Mouse (Mus musculus) ovary, postnatal 36 days (tissue): ENCODE measurements around the gene Col4a6.

Experiments
- DNase-seq: peaks from one replicate; pipeline ENCODE4 v3.0.0; 2022; ENCODE audit warnings: low spot score, mixed read lengths

Gene Col4a6

GRCm38 (mm10) chrX:141249636-141250035, 224.2 kb downstream of the Col4a6 start:
- no peak for DNase-seq

GRCm38 (mm10) chrX:141236564-141237333, 237.1 kb downstream of the Col4a6 start:
- DNase-seq: no peak

DNA sequence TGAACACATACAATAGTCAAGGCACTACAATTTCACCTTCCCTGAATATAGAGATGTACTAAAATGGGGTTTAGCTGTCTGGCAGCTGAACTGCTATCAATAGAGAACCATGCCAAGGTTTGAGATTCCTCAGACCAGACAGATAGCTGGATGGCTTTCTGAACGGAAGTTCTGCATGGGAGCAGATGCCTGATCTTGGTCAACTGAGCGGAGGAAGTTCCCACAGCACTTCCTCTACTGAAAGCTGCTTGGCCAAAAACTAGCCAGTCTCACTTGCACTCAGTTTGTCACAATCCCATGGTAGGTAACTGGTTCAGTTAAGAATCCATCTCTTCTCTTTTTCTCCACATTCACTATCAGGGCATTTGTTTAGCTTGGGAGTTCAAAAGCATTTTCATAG, 245.7 kb downstream of the Col4a6 start:
- DNase-seq: no peak

DNA sequence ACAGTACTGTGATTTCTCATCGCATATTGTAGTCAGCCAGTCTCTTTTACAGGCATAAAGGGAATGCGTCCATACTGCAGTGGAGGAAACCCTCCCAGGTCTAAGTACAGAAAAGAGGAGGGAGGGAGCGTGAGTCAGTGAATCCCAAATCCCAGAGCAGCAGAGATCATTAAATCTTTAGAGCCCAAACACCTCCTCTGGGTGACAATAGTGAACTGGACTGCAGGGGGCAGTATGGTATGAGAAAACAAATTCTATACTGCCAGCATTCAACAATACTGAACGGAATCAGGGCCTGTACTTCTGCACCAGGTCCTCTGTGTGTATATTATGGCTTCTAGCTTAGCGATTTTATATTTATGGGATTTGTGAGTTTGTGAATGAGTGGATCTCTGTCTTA, 261.1 kb downstream of the Col4a6 start:
- DNase-seq: no peak

DNA sequence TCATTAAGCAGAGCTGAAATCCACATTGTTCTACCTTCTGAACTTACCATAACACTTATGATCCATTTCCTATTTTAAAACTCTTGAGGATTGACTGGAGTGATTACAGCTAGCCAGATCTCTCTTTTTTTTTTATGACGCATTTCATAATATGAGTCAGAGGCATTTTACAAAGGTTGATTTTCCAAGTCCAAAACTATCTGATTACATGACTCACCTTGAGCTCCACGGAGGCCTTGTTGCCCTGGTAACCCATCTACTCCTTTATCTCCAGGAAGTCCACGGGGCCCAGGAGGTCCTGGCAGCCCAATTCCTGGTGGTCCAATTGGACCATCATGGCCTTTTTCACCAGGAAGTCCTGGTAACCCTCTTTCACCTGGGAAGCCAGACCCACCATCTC, 274.9 kb downstream of the Col4a6 start:
- DNase-seq: no peak

DNA sequence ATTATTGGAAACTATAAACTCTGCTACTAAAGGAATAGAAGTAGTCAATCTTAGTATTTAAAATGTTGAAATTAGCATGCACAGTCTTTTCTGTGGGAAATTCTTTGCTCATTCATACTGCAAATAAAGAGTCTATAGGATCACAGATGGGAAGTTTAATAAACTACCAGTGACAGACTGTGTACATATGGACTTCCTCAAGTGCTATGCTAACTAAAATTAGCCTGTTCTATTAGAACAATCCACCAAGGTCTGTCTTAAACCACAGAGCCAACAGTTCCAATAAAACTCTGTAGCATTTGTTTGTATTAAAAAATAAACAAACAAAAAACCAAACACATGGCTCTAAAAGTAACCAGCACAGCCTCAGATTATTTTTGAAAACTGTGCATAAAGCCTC, 278.8 kb downstream of the Col4a6 start:
- DNase-seq: no peak

GRCm38 (mm10) chrX:141175353-141175752, 298.5 kb downstream of the Col4a6 start:
- no peak for DNase-seq

DNA sequence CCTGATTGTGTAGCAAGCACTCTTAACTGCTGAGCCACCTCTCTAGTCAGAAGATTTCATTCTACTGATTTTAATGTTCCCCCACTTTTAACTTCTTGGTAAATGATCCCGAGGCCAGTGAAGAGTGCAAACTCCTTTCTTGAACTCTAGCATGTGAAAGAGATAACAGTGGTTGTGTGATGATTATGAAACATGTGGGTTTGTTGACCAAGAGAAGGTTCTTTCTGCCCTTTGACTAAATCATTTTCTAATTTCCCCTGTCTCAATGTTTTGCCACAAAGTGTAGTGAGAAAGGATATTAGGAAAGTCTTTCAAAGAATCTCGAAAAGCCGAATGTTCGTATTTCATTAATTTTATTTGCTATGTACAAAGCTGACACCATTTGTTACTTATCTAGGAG, 308.8 kb downstream of the Col4a6 start:
- DNase-seq: no peak

DNA sequence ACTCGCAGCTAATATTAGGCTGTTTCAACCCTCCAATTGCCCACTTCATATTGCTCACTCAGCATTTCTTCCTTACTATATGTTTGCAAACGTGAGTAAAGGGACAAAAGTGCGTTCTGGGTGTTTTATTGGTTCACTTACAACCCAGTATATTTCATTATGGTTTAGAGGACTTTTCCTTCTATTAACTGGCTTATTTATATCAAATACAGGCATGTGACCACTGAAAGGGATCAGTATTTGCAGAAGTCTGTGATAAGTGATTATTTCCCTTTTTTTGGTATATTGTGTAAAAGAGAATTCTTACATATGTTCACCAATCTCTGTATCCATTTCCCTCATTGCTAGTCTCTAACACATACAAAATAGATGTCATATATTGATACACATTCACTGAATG, 313.5 kb downstream of the Col4a6 start:
- DNase-seq: no peak

DNA sequence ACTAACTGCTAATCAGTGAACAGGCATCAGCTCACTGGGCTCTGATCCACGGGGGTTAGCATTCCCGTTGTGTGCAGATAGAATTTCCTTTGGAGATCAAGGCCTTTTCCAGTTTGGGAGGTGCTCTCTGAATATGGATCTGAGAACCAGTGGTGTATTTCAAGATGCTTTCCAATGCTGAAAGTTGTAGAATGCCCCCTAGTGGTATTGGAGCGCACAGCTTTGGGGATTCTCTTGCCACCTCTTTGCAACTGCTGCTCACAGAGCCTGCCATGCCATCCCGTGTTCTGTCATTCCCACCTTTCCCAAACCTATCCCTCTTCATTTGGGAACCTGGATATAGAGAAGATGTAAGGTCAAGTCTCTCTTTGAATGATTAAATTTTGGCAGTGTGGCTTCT, 315.7 kb downstream of the Col4a6 start:
- DNase-seq: no peak

- DNase-seq: no peak
Observed at GRCm38 (mm10) chrX:141157626-141158025, 316.2 kb downstream of the Col4a6 start.

- no peak for DNase-seq
Observed at GRCm38 (mm10) chrX:141156696-141157095, 317.2 kb downstream of the Col4a6 start.

DNA sequence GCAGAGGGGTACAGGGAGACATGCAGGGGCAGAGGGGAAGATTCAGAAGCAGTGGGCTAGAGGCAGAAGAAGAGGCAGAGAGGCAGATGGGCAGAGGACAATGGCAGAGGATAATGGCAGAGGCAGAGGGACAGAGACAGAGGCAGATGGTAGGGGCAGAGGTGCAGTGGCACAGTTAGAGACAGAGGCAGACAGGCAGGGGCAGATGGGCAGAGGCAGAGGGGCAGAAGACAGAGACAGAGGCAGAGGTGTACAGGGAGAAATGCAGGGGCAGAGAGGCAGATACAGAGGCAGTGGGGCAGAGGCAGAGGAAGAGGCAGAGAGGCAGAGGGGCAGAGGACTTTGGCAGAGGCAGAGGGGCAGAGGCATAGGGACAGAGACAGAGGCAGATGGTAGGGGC, 322.7 kb downstream of the Col4a6 start:
- DNase-seq: no peak

DNA sequence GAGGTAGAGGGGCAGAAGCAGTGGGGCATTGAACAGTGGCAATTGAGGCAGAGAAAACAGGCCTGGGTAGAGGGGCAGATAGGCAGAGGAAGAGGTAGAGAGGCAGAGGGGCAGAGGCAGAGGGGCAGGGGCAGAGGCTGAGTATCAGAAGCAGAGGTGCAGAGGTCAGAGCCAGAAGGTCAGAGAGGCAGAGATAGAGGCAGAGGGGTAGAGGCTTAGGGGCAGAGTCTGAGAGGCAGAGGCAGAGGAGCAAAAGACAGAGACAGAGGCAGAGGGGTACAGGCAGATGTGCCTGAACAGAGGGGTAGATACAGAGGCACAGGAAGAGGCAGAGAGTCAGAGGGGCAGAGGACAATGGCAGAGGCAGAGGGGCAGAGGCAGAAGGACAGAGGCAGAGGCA, 323.6 kb downstream of the Col4a6 start:
- DNase-seq: no peak

DNA sequence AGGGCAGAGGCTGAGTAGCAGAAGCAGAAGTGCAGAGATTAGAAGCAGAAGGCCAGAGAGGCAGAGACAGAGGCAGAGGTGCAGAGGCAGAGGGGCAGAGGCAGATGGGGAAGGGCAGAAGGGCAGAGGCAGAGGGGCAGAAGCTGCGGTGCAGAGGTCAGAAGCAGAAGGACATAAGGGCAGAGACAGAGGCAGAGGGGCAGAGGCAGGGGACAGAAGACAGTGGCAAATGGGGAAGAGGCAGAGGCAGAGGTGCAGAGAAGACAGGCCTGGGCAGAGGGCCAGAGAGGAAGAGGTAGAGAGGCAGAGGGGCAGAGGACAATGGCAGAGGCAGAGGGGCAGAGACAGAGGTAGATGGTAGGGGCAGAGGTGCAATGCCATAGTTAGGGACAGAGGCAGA, 324.2 kb downstream of the Col4a6 start:
- DNase-seq: no peak
